Mouse (Mus musculus) megakaryocyte-erythroid progenitor cell, adult 5-6 weeks (primary cell): ENCODE data around the gene Dnmt3l. TPM values are rescaled to one million over a fixed set of nuclear protein-coding genes. Genes with fewer than 3 reads are reported as not detected.
"Not testable (repeated sequence)": the region's sequence is repeated elsewhere in the genome, so short reads cannot be mapped to it uniquely, and the experiment has no call there.

ENCODE experiments used
- ATAC-seq: replicated peaks from 2 replicates; pipeline ENCODE4 v1.8.0; 2016; ENCODE audit warnings: mild to moderate bottlenecking, inconsistent platforms; ENCODE audit not compliant: severe bottlenecking, poor library complexity, low FRiP score, low TSS enrichment
- total RNA-seq, 2 experiments: library from RNA; stranded (forward) in 1 of 2; stranded (reverse) in 1 of 2; fragments of 200-1000, 215-1000 nt in 1 of 2; fragments of >200 nt in 1 of 2; fragmentation: Nextera tagmentation in 1 of 2; gene quantifications; 2 replicates each; pipeline ENCODE4 v1.2.3; 2014 to 2017

Gene Dnmt3l
- total RNA-seq, 2 experiments from 2014 or later = not detected

DNA sequence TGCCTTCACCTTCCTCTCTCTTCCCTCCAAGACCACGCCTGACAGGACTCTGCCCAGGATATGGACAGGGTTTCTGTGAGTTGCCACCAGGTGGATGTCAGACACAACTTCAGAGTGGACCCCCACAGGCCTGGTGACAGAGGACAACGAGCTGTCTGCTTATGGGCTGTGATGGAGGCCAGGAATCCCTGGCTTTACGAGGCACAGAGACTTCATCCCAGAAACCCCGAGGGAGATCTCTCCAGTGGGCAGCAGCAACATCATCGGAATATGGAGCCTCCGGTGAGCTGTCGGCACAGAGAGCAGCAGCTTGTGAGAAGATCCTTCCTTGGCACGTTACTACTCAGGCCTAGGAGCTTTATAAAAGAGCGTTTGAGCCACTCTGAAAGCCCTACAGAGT, 36.1 kb downstream of the Dnmt3l start:
- no peak for ATAC-seq

DNA sequence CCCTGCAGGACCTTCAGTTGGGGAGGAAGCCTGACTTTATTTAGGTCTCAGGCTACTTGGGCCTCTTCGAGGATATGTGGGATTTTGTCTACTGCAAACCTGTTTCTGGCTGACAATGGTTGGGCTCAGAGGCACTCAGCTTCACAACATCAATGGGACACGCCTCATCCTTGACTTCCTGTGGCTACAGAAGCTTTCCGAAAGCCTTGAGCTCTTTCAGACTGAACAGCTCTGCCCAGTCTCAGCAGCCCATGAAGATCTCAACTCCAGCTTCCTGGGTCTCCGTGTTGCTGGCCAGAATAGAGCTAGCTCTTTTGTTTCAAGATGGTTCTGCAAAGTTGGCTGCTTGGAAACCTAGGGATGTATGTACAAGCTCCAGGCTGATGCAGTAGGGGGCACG, 36.5 kb downstream of the Dnmt3l start:
- no peak for ATAC-seq

DNA sequence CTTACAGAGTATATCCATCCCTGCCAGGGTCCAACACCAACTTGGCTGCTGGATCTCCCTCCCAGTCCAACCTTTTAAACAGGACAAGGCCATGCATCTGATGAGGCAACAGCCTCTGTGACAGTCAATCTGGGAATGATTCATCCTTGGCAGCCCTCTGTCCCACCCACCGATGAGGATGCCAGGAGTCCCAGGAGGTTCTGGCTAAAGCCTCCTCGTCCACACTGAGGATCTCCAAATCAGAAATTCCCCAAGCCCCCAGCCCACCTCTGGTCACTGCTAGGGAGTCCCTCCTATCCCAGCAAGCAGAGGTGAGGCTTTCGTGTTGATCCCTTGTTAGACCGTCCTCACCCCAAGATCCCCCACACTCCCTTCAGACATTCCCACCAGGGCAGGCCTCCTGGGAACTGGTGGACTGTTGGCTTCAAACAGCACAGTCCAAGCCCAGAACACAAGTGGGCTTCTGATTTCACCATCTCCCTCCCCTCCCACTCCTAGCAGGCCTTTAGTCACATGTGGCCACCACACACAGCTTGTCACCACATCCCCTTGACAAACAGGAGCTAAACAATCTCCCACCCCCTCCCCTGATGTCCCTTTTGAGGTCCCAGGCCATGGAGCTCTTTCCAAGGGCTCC, 38.3 kb downstream of the Dnmt3l start:
- ATAC-seq = no peak

GRCm38 (mm10) chr10:78084073-78084472, 42.3 kb downstream of the Dnmt3l start:
- no peak for ATAC-seq

GRCm38 (mm10) chr10:78085711-78086110, 44.0 kb downstream of the Dnmt3l start:
- no peak for ATAC-seq

DNA sequence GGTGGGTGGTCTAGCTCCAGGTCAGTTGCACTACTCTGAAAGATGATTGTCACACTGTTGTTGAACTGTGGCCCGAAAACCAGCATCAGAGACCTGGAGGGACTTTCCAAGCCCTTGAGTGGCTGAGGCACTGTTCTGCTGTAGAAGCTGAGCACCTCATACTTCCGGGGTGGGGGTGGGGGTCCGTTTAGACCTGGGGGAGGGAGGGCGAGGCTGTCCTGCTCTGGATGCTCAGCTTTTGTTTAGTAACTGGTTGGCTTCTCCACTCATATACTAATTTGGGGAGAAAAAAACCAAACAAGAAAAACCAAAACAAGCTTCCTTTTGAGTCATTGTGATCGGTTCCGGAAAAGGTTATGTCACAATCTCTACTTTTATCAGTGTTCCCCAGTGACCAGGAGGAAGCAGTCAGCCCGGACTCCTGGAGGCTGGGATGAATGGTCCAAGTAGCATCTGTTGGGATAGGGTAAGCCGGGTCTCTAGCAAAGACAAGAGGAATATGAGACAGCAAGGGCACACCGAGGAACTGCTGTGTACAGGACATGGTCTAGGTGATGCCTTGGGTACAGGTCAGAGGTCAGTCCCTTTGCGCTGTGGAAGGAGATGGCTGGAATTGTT, 44.8 kb downstream of the Dnmt3l start:
- ATAC-seq = no peak

- no peak for ATAC-seq
Measured at GRCm38 (mm10) chr10:78087101-78087511, 45.4 kb downstream of the Dnmt3l start.

- peak; percentile 80 for ATAC-seq
Measured at GRCm38 (mm10) chr10:78090246-78090645, 48.5 kb downstream of the Dnmt3l start.

DNA sequence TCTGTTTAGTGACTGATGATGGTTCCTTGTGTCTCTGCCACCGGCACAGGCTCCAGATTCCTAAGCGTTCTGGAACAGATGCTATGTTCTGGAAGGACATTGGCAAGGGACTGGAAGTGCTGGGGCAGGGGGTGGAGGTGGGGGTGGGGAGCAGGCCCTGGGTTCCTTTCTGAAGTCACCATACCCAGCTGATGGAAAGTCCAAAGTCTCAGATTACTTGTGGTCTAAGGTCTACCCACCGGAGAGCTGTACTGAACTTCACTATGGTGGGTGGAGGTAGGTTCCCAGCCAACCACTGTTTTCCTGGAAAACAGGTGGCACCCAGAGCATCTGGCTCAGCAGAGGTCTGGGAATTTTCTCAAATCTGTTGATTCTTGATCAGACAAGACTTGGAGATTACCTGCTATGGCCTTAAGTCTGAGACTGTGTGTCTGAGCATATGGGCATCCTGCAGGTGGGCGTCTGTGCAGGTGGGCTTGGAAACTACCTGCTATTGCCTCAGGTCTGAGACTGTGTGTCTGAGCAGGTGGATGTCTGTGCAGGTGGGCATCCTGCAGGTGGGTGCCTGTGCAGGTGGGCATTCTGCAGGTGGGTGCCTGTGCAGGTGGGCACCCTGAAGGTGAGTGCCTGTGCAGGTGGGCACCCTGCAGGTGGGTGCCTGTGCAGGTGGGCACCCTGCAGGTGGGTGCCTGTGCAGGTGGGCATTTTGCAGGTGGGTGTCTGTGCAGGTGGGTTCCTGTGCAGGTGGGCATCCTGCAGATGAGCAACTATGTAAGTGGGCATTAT, 49.2 kb downstream of the Dnmt3l start:
- no peak for ATAC-seq

- no peak for ATAC-seq
Measured at GRCm38 (mm10) chr10:78091865-78092724, 50.3 kb downstream of the Dnmt3l start.

GRCm38 (mm10) chr10:78092725-78093029, 50.9 kb downstream of the Dnmt3l start:
- ATAC-seq = no peak

DNA sequence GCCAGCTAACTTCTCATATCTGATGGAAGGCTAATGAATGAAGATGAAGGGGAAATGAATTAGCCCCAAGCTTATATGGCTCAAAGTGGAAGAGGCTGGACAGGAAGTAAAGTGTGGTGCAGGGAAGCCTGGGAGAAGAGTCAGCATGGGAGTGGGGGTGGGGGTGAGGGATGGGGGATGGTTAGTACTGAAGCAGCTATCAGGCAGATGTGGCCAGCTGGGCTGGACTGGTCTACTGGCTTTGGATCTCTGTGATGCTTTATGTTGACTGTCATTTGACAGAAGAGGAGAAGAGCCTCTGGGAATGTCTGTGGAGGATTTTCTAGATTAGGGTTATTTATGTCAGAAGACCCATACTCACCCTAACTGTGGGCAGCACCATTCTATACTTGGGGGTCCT, 53.5 kb downstream of the Dnmt3l start:
- ATAC-seq = no peak

DNA sequence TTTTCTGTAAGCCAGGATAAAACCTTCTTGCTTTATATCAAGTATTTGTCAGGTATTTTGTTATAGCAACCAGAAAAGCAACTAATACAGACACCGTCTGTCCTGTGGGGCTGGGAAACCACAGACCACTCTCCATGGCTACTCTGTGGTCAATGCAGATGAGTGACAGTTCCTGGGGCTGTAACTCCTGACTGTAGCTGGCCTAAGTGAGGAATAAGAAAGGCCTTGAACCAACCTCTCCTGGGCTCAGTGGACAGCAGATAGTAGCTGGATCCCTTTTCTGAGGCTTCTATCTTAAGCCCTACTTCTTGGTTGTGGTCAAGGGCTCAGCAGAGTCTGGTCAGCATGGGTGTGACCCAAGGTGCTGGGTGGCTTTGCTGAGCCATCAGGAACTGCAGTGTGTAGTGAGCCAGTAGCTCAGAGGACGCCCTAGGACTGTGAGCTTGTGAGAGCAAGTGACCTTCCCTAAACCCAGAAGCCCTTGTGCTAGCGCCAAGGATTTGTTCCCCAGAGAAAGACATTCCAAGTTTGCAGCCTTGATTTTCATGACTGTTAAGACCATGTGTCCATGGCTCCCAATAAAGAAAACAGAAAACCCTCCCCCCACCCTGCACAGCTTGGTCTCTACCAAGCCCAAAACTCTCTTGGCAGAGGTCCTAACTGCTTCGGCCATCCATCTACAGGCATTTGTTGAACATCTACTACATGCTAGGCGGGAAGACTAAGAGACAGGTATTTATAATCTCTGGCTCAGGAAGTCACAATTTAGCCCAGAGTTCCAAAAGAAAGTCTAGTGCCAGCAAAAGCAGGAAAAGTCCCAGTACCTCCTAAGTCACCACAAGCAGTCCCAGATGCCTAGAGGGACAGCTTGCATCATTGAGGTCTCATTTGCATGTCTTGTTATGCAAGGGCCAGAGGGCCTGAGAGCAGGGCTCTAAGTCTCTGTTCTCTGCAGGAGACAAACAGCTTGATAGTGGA, 54.5 kb downstream of the Dnmt3l start:
- no peak for ATAC-seq

DNA sequence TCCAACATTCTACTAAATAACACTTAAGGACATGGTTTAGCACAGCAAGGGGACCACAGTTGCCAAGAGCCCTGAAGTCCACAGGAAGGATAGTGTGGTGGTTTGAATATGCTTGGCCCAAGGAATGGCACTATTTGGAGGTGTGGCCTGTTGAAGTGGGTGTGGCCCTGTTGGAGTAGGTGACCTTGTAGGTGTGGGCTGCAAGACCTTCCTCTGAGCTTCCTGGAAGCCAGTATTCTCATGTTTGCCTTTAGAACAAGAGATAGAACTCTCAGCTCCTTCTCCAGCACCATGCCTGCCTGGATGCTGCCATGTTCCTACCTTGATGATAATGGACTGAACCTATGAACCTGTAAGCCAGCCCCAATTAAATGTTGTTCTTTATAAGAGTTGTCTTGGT, 58.1 kb downstream of the Dnmt3l start:
- ATAC-seq = not testable (repeated sequence)

DNA sequence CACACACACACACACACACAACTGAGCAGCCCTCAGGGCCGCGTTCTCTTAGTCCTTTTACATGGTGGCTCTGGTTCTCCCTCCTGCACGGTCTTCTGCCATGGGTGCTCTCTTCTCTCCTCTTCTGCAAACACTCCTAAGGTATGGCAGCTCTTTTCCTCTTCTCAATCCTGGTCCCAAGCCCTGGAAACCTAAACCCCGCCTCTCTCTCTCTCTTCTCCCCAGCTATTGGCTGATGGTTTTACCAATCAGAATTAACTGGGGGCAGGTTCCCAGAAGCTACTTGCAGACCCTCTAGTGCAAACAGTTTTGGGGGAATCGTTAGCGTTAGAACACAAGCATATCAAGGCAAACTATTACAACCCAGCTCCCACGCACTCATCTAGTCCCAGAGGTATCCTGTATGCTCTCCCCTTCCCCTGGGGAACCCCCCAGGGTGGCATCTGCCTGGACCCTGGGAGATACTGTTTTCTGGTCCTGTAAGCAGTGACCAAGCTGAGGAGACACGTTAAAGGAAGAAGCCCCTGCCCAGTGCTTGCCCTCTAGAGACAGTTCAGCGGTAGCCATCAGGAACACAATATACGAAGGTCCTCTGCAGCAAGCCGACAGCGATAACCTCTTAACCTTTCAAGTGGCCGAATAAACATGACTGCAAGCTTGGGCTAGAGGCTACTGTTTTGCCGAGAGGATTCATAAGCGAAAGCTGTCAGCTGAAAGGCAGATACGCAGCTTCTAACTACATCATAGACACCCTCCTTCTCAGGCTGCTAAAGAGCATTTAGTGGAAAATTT, 59.4 kb downstream of the Dnmt3l start:
- no peak for ATAC-seq

DNA sequence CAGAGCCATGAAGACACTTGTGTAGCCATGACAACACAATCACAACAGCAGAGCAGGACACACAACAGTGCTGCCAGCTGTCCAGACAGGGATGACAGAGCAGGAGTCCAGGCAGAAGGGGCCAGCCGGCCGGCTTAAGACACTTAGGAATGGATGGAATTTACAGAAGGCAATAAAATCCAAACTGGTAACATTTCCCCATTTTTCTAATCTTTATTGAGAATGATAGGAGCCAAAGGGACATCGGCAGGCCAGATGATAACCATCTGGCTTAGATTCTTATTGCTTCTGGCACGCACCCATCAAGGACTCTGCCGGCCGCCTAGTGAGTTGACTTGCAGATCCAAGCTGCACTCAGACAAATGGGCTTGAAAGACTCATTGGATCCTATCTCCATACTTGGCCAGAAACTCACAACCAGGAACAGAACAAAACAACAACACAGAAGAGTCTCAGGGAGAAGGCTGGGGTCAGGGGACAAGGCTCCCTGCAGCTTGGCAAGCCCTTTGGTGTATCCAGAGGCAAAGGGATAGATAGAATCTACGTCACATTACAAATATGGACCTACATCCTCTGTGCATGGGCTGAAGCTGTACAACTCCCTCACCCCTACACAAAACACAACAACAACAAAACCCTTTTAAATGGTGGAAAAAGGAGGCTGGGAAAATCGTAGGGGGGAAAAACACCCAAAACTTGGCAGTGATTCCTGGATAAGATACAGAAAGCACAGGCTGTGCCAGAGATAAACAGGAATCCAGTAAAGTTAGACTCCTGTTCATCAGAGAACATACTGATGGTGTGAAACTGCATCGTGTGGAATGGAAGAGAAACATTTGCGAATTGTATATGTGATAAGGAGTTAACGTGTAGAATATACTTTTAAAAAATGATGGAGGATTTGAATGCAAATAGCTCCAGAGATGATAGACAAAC, 63.1 kb downstream of the Dnmt3l start:
- ATAC-seq = no peak

GRCm38 (mm10) chr10:78105548-78105947, 63.8 kb downstream of the Dnmt3l start:
- no peak for ATAC-seq
